Mouse (Mus musculus) kidney, embryonic 14.5 days (tissue): ENCODE measurements around the gene Gm3415. TPM values are rescaled to one million over a fixed set of nuclear protein-coding genes. Genes with fewer than 3 reads are reported as not detected.
"Not testable (repeated sequence)": the region's sequence is repeated elsewhere in the genome, so short reads cannot be mapped to it uniquely, and the experiment has no call there.

Source experiments
- ATAC-seq: fragments of 200-750 bp; cut with Nextera tagmentation; 2 replicates; pipeline ENCODE4 v1.8.0; 2017; ENCODE audit warnings: moderate number of reproducible peaks, mild to moderate bottlenecking, moderate TSS enrichment, moderate library complexity; ENCODE audit not compliant: low FRiP score, low TSS enrichment
- H3K27ac ChIP-seq: fragments of 300-500 bp; sonication (generic); 2 replicates; pipeline ENCODE4 v1.5.1; 2014; ENCODE audit warnings: low read depth, mild to moderate bottlenecking, low read length, moderate library complexity, mixed read lengths
- H3K27me3 ChIP-seq: fragments of 300-500 bp; sonication (generic); 2 replicates; pipeline ENCODE4 v1.6.1; 2014; ENCODE audit warnings: mild to moderate bottlenecking, low read length; ENCODE audit not compliant: control insufficient read depth, insufficient read depth
- H3K36me3 ChIP-seq: fragments of 300-500 bp; sonication (generic); 2 replicates; pipeline ENCODE4 v1.6.1; 2014; ENCODE audit warnings: low read length, mixed read lengths; ENCODE audit not compliant: control insufficient read depth, insufficient read depth
- H3K4me1 ChIP-seq: fragments of 300-500 bp; sonication (generic); 2 replicates; pipeline ENCODE4 v1.6.1; 2014; ENCODE audit warnings: low read length, mixed read lengths; ENCODE audit not compliant: control insufficient read depth, insufficient read depth
- H3K4me2 ChIP-seq: fragments of 300-500 bp; sonication (generic); replicated peaks from 2 replicates; pipeline ENCODE4 v1.6.1; 2014; ENCODE audit warnings: low read depth, mild to moderate bottlenecking, low read length
- H3K4me3 ChIP-seq: fragments of 300-500 bp; sonication (generic); 2 replicates; pipeline ENCODE4 v1.5.1; 2014; ENCODE audit warnings: mild to moderate bottlenecking, low read length
- H3K9ac ChIP-seq: fragments of 300-500 bp; sonication (generic); 2 replicates; pipeline ENCODE4 v1.6.1; 2014; ENCODE audit warnings: low read depth, mild to moderate bottlenecking, low read length, moderate library complexity
- H3K9me3 ChIP-seq: fragments of 300-500 bp; sonication (generic); 2 replicates; pipeline ENCODE4 v1.6.1; 2016; ENCODE audit warnings: low read length; ENCODE audit not compliant: control insufficient read depth
- WGBS: fragments of 180-500 bp; shearing (Covaris S2); extraction: QIAGEN DNeasy Blood & Tissue Kit; methylation state at CpG from one replicate; pipeline ENCODE4 v1.1.7; 2014; 5-methylcytosine and 5-hydroxymethylcytosine counted together
- polyA plus RNA-seq: library from polyadenylated mRNA; unstranded; fragments of >200 nt; fragmentation: Nextera tagmentation; extraction: Ambion mirVana; gene quantifications from 2 replicates; pipeline ENCODE4 v1.2.1, GENCODE M21; 2014

The Gm3415 gene
- polyA plus RNA-seq, result not detected in 2 replicates

DNA sequence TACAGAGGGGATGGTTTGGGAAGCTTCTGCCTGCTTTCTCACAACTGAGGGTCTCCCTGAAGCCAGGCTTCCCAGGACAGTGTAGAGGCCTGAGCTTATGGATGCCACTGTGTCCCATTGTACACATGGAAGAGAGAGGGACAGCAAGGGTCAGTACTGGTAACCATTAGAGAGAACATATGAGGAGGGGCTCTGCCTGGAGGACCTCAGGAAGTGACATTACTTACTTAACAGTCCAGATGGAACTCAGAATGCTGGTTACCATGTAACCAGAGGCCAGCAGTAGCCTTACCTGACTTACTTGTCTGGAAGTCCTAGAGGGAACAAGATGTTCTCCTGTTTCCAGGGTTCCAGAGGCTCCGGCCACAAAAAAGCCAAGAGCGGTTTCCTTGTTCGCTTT lies at the start of gene Gm3415:
TSS of gene Gm3415 (plus strand) at position 301 of the 400 bp plus-strand sequence.
- H3K4me3 ChIP-seq, ATAC-seq, H3K36me3 ChIP-seq, H3K27me3 ChIP-seq, H3K9me3 ChIP-seq, H3K4me1 ChIP-seq, H3K27ac ChIP-seq, H3K4me2 ChIP-seq, H3K9ac ChIP-seq: not testable (repeated sequence)
- no CpG with 5 or more reads among the region's 3 CpGs for WGBS

DNA sequence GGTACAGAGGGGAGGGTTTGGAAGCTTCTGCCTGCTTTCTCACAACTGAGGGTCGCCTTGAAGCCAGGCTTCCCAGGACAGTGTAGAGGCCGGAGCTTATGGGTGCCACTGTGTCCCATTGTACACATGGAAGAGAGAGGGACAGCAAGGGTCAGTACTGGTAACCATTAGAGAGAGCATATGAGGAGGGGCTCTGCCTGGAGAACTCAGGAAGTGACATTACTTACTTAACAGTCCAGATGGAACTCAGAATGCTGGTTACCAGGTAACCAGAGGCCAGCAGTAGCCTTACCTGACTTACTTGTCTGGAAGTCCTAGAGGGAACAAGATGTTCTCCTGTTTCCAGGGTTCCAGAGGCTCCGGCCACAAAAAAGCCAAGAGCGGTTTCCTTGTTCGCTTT lies 42.1 kb upstream of the Gm3415 start, which contains the start of gene Gm3402:
TSS of gene Gm3402 (plus strand) at position 301 of the 400 bp plus-strand sequence.
- not testable (repeated sequence) for H3K4me3 ChIP-seq, H3K9me3 ChIP-seq, H3K4me1 ChIP-seq, H3K4me2 ChIP-seq, H3K9ac ChIP-seq, H3K27me3 ChIP-seq, ATAC-seq, H3K27ac ChIP-seq, H3K36me3 ChIP-seq
- no CpG with 5 or more reads among the region's 5 CpGs for WGBS

GRCm38 (mm10) chr5:146525501-146525900 lies 30.4 kb upstream of the Gm3415 start, which contains the start of gene Gm3404:
TSS of gene Gm3404 (plus strand) at chr5:146525801.
- not testable (repeated sequence) for H3K9me3 ChIP-seq, H3K36me3 ChIP-seq, H3K27me3 ChIP-seq, H3K9ac ChIP-seq, H3K27ac ChIP-seq, H3K4me2 ChIP-seq, H3K4me3 ChIP-seq, H3K4me1 ChIP-seq, ATAC-seq
- WGBS, result 100% methylated on average over 3 of the region's 3 CpGs

DNA sequence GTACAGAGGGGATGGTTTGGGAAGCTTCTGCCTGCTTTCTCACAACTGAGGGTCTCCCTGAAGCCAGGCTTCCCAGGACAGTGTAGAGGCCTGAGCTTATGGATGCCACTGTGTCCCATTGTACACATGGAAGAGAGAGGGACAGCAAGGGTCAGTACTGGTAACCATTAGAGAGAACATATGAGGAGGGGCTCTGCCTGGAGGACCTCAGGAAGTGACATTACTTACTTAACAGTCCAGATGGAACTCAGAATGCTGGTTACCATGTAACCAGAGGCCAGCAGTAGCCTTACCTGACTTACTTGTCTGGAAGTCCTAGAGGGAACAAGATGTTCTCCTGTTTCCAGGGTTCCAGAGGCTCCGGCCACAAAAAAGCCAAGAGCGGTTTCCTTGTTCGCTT lies 18.6 kb upstream of the Gm3415 start, which contains the start of gene Gm3409:
TSS of gene Gm3409 (plus strand) at position 301 of the 400 bp plus-strand sequence.
- WGBS, result 92% methylated on average over 2 of the region's 3 CpGs
- ATAC-seq, result not testable (repeated sequence)

DNA sequence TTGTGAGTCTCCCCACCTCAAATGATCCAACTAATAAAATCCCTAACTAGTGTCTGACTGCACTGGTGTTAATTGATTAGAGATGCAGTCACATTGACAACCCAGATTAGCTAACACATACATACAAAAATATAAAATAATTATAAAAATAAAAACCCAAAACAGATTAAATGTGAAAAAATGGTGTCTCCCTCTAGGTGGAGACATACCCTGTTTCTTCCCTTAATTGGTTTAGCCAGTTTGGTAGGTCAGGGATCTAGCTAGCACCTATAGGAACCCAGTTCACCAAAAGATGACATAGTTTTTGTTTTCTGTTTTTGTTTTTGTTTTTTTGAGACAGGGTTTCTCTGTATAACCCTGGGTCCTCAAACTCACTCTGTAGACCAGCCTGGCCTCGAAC lies 8.3 kb downstream of the Gm3415 start:
- H3K4me2 ChIP-seq, result no peak overlapping the region
- 89% methylated on average over 1 of the region's 1 CpGs for WGBS
- H3K36me3 ChIP-seq, result no peaks in the 10 kb centered on the region
- H3K27me3 ChIP-seq, result no peaks in the 10 kb centered on the region
- H3K27ac ChIP-seq, result no peak overlapping the region
- H3K9ac ChIP-seq, result no peak overlapping the region
- H3K4me1 ChIP-seq, result no peaks in the 10 kb centered on the region
- no peak overlapping the region for H3K4me3 ChIP-seq
- no peaks in the 10 kb centered on the region for H3K9me3 ChIP-seq
- no peak for ATAC-seq

More for the DNA sequence above, 18.6 kb upstream of the Gm3415 start, which contains the start of gene Gm3409:
- not testable (repeated sequence) for H3K9me3 ChIP-seq, H3K36me3 ChIP-seq, H3K9ac ChIP-seq, H3K27ac ChIP-seq, H3K27me3 ChIP-seq, H3K4me1 ChIP-seq, H3K4me2 ChIP-seq, H3K4me3 ChIP-seq

DNA sequence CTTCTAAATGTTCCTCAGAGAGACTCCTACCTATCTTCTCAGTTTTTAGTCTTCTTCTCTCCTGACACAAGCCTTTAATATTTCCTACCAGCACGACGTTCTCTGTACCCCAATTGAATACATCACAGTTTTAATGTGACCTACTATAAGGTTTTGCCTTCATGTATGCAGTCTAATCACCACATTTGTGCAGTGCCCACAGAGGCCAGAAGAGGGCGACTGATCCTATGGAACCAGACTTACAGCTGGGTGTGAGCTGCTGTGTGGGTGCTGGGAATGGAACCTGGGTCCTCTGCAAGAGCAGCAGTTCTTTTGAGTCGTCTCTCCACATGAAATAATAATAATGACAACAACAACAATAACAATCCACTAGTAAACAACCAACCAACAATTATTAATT lies 11.1 kb downstream of the Gm3415 start:
- Histone ChIP-seq H3K4me1 (no peaks in the 10 kb centered on the region), H3K4me2 (no peak overlapping the region), H3K27ac (no peak overlapping the region), H3K4me3 (no peak overlapping the region), H3K9me3 (no peaks in the 10 kb centered on the region), H3K36me3 (no peaks in the 10 kb centered on the region), H3K27me3 (no peaks in the 10 kb centered on the region), H3K9ac (no peak overlapping the region)
- 62% methylated on average over 4 of the region's 4 CpGs for WGBS
- no peak for ATAC-seq

DNA sequence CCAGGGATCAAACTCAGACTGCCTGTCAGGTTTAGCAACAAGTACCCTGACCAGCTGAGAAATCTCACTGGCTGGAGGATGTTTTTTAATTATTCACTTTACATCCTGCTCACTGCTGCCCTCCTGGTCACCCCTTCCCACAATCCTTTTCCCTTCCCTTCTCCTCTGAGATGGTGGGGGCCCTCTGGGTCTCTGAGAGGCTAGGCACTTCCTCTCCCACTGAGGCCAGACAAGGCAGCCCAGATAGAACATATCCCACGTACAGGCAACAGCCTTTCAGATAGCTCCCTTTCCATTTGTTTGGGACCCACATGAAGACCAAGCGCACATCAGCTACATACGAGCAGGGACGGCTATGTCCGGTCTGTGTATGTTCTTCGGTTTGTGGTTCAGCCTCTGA lies 14.2 kb downstream of the Gm3415 start:
- 76% methylated on average over 6 of the region's 6 CpGs for WGBS
- H3K4me1 ChIP-seq, H3K4me3 ChIP-seq, ATAC-seq, H3K4me2 ChIP-seq, H3K9me3 ChIP-seq, H3K27ac ChIP-seq, H3K36me3 ChIP-seq, H3K9ac ChIP-seq, H3K27me3 ChIP-seq: not testable (repeated sequence)

DNA sequence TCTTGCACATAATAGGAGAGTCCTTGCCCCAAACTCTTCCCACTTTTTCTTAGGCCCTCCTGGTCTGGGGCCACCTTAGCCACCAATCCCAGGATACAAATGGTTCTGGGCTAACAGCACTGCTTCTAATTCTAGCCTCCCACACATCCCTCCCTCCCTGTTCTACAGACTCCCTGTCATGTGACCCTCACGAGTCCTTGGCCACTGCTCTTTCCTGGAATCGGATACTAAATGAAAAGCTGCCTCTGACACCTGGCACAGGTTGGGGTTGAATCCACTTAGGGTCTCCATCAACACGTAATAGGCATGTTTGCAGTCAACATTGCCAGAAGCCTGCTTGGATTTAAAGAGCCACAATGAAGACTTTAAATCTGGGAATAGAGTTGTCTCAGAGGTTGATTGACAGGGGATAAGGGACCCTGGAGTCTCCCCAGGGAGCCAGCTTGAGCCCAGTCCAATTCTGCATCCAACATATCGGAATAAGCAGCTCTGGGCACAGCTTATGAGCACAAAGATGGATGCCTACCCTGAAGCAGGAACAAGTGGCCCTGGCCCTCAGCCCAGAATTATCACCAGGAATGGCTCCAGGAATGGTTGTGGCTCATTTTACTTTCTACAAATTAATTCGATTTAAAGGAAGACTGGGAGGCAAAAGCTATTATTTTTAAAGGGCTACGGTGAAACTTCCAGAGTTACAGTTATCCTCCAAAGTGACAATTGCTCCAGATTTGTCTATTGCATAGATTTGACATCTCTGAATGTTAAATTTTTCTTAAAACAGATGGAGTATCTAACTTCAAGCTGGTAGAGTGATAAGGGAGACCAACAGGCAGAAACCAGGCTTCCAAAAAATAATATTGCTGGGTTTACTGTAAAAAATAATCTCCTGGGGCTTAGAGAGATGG lies 16.1 kb downstream of the Gm3415 start:
- not testable (repeated sequence) for H3K4me3 ChIP-seq, H3K27me3 ChIP-seq, H3K36me3 ChIP-seq, H3K4me2 ChIP-seq, H3K27ac ChIP-seq, H3K9me3 ChIP-seq, H3K9ac ChIP-seq, ATAC-seq, H3K4me1 ChIP-seq
- 72% methylated on average over 6 of the region's 6 CpGs for WGBS

GRCm38 (mm10) chr5:146572735-146573042 lies 16.8 kb downstream of the Gm3415 start:
- H3K27ac ChIP-seq, H3K9ac ChIP-seq, H3K4me1 ChIP-seq, ATAC-seq, H3K36me3 ChIP-seq, H3K4me3 ChIP-seq, H3K9me3 ChIP-seq, H3K27me3 ChIP-seq, H3K4me2 ChIP-seq: not testable (repeated sequence)
- WGBS, result 93% methylated on average over 4 of the region's 4 CpGs
